Mouse (Mus musculus) urinary bladder, adult 18-20 months (tissue): ENCODE measurements at regions not wholly inside any gene's neighbourhood (a gene's known extent, or its start where the extent isn't known, plus 50 kb on each side); places are given as distances from the start of the nearest gene placed in this dataset.
A peak's percentile ranks its signal among the peaks of the same experiment; 100 is the strongest.
"Not testable (repeated sequence)": the region's sequence is repeated elsewhere in the genome, so short reads cannot be mapped to it uniquely, and the experiment has no call there.

Source experiments
- DNase-seq, 2 experiments: peaks; one replicate each; pipeline ENCODE4 v3.0.0; 2022; ENCODE audit warnings: low spot score in 2 of 2, mixed read lengths in 2 of 2

- no peak for DNase-seq
Measured at GRCm38 (mm10) chr10:8136662-8137061, 180.6 kb upstream of the Tab2 start.

GRCm38 (mm10) chr10:8135272-8135671 is 179.2 kb upstream of the Tab2 start:
- no peak for DNase-seq

- DNase-seq = no peak
Measured at GRCm38 (mm10) chr10:8134398-8134797, 178.4 kb upstream of the Tab2 start.

GRCm38 (mm10) chr10:8133451-8133952 is 177.5 kb upstream of the Tab2 start:
- DNase-seq = no peak

- DNase-seq = no peak
Measured at GRCm38 (mm10) chr10:8132795-8133194, 176.8 kb upstream of the Tab2 start.

GRCm38 (mm10) chr10:8130472-8131241 is 174.6 kb upstream of the Tab2 start:
- DNase-seq = no peak

- no peak for DNase-seq
Measured at GRCm38 (mm10) chr10:8130057-8130456, 174.0 kb upstream of the Tab2 start.

- DNase-seq = no peak
Measured at GRCm38 (mm10) chr10:8124124-8124523, 168.1 kb upstream of the Tab2 start.

GRCm38 (mm10) chr10:8121895-8122294 is 165.9 kb upstream of the Tab2 start:
- DNase-seq = no peak

GRCm38 (mm10) chr10:8116821-8117220 is 160.8 kb upstream of the Tab2 start:
- DNase-seq = no peak

- not testable (repeated sequence) for DNase-seq
Measured at GRCm38 (mm10) chr10:8114932-8115331, 158.9 kb upstream of the Tab2 start.

- no peak for DNase-seq
Measured at GRCm38 (mm10) chr10:8114530-8114929, 158.5 kb upstream of the Tab2 start.

- no peak for DNase-seq
Measured at GRCm38 (mm10) chr10:8100489-8100888, 144.5 kb upstream of the Tab2 start.

GRCm38 (mm10) chr10:8095924-8096323 is 139.9 kb upstream of the Tab2 start:
- no peak for DNase-seq

- no peak for DNase-seq
Measured at GRCm38 (mm10) chr10:8095206-8095605, 139.2 kb upstream of the Tab2 start.

- no peak for DNase-seq
Measured at GRCm38 (mm10) chr10:8091871-8092552, 136.0 kb upstream of the Tab2 start.

GRCm38 (mm10) chr10:8089296-8089695 is 133.3 kb upstream of the Tab2 start:
- no peak for DNase-seq

GRCm38 (mm10) chr10:8088737-8089136 is 132.7 kb upstream of the Tab2 start:
- no peak for DNase-seq

- no peak for DNase-seq
Measured at GRCm38 (mm10) chr10:8088321-8088720, 132.3 kb upstream of the Tab2 start.

- DNase-seq = peak in 1 of 2 experiments; percentile 12
Measured at GRCm38 (mm10) chr10:8087106-8087505, 131.1 kb upstream of the Tab2 start.

GRCm38 (mm10) chr10:8086442-8086841 is 130.4 kb upstream of the Tab2 start:
- no peak for DNase-seq

GRCm38 (mm10) chr10:8077904-8078811 is 122.1 kb upstream of the Tab2 start:
- DNase-seq = no peak
